Mouse (Mus musculus) hindbrain, embryonic 15.5 days (tissue): Measurements from ENCODE around the gene Usp9x. TPM values are rescaled to one million over a fixed set of nuclear protein-coding genes. Genes with fewer than 3 reads are reported as not detected.

Experiments
- ATAC-seq: fragments of 200-750 bp; cut with Nextera tagmentation; 2 replicates; pipeline ENCODE4 v1.8.0; 2017; ENCODE audit warnings: low read depth, moderate number of reproducible peaks, moderate TSS enrichment; ENCODE audit not compliant: low FRiP score
- H3K27ac ChIP-seq: fragments of 300-500 bp; sonication (generic); replicated peaks from 2 replicates; pipeline ENCODE4 v1.5.1; 2015; ENCODE audit warnings: mild to moderate bottlenecking, inconsistent platforms
- H3K27me3 ChIP-seq: fragments of 300-500 bp; sonication (generic); 2 replicates; pipeline ENCODE4 v1.6.1; 2015; ENCODE audit warnings: control low read depth, inconsistent platforms
- H3K36me3 ChIP-seq: fragments of 300-500 bp; sonication (generic); 2 replicates; pipeline ENCODE4 v1.6.1; 2015; ENCODE audit warnings: control low read depth, inconsistent platforms
- H3K4me1 ChIP-seq: fragments of 300-500 bp; sonication (generic); replicated peaks from 2 replicates; pipeline ENCODE4 v1.6.1; 2015; ENCODE audit warnings: control low read depth, inconsistent platforms
- H3K4me2 ChIP-seq: fragments of 300-500 bp; sonication (generic); 2 replicates; pipeline ENCODE4 v1.6.1; 2015; ENCODE audit warnings: moderate library complexity, mild to moderate bottlenecking, inconsistent platforms
- H3K4me3 ChIP-seq: fragments of 300-500 bp; sonication (generic); 2 replicates; pipeline ENCODE4 v1.5.1; 2015; ENCODE audit warnings: mild to moderate bottlenecking, inconsistent platforms
- H3K9ac ChIP-seq: fragments of 300-500 bp; sonication (generic); 2 replicates; pipeline ENCODE4 v1.6.1; 2015; ENCODE audit warnings: inconsistent platforms
- H3K9me3 ChIP-seq: fragments of 300-500 bp; sonication (generic); 2 replicates; pipeline ENCODE4 v1.6.1; 2016; ENCODE audit warnings: control low read depth, inconsistent platforms
- WGBS: fragments of 180-500 bp; shearing (Covaris S2); methylation state at CpG from one replicate; pipeline ENCODE4 v1.1.7; 2015; 5-methylcytosine and 5-hydroxymethylcytosine counted together
- polyA plus RNA-seq: library from polyadenylated mRNA; unstranded; fragments of >200 nt; fragmentation: Nextera tagmentation; extraction: Ambion mirVana; gene quantifications from 2 replicates; pipeline ENCODE4 v1.2.1, GENCODE M21; 2015

Gene Usp9x
- polyA plus RNA-seq, 1 experiment from 2014 or later: 31.1 TPM

DNA sequence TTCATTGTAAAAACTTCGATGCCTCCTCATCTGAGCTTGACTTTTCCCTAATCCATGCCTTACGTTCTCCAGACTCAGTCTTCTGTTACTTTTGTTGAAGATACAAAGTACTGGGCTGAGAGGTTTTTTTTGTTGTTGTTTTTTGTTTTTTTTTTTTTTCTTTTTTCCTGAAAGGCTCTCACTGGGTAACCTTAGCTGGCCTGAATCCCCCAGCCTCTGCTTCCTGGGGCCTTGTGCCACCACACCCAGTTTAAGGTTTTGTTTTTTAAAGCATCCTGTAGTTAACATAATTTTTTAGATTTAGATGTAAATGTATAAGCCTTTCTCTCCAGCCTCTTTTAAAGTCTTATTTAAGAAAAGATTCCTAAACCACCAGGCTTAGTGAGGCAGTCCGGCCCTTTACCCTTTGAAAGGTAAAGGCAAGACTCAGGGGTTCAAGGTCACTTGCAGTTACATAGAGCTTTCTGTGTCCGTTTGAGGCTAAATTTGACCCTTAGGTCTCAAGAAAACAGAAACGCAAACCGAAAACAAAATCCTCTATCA lies 24.3 kb upstream of the Usp9x start:
- Histone ChIP-seq H3K4me1 (no peaks in the 10 kb centered on the region), H3K4me3 (no peak overlapping the region), H3K36me3 (no peaks in the 10 kb centered on the region), H3K9me3 (no peaks in the 10 kb centered on the region), H3K9ac (no peak overlapping the region), H3K4me2 (peak overlapping the region; percentile 49; the same call in 1 of the 2 replicates), H3K27ac (0 out of 2 replicates have a peak overlapping the region, but pooled peaks have one; percentile 25), H3K27me3 (no peaks in the 10 kb centered on the region)
- 43% methylated on average over 6 of the region's 6 CpGs for WGBS
- ATAC-seq: no peak

DNA sequence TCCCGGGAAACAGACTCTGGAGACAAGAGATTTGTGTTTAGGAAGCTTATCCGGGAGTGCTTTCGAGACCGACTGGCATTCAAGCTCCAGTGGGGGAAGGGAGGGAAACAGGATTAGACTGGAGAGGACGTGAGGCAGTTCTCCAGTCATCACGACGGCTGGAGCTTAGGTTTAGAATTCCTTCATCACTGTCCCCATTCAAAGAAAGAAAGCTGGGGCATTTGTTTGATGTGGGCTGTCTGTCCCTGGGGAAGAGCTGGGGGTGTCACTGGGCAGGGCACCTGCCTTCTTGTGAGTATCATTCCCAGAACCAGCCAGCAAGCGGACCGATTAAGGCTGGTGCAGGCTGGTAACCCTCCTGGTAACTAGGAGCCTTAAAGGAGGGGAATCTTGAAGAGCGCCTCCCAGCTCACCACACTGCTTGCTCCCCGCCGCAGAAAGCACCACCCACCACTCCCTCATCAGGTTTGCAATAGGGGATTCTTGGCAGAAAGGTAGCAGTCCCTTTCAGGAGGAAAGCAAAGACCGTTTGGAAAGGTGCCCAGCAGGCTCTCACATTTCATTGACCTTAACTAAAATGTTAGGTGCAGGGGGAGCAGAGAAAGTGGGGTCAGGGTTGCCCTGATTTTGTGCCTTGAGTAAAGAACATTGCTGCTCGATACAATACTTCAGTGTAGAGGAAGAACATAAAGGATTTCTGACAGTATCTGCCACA lies 23.5 kb upstream of the Usp9x start:
- H3K27me3 ChIP-seq: no peaks in the 10 kb centered on the region
- H3K9me3 ChIP-seq: no peaks in the 10 kb centered on the region
- ATAC-seq: peak; percentile 76
- peak overlapping the region; percentile 62 for H3K27ac ChIP-seq
- no peaks in the 10 kb centered on the region for H3K4me1 ChIP-seq
- no peak overlapping the region for H3K9ac ChIP-seq
- no peaks in the 10 kb centered on the region for H3K36me3 ChIP-seq
- H3K4me2 ChIP-seq: peak overlapping the region; percentile 49
- WGBS: 25% methylated on average over 14 of the region's 14 CpGs
- no peak overlapping the region for H3K4me3 ChIP-seq

DNA sequence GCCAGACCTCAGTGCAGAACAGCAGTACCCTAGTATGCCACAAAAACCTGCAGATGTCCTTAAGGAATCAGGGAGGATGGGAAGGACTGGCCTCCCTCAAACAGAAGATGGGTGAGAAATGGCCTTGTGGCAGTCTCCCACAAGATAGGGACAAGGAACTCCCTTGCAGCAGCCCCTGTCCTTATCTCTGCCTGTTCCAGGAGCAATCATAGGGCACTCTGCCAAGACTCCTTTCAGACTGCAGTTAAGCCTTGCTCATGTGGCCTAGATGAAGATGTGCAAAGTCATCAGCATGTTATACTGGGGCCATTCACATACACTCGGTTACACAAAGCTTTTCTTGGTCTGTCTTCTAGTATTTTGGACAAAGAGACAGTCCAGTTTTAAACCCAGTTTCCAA lies 16.7 kb upstream of the Usp9x start:
- Histone ChIP-seq H3K9me3 (no peaks in the 10 kb centered on the region), H3K4me2 (no peak overlapping the region), H3K27me3 (no peaks in the 10 kb centered on the region), H3K36me3 (no peaks in the 10 kb centered on the region), H3K27ac (no peak overlapping the region), H3K9ac (no peak overlapping the region), H3K4me1 (no peaks in the 10 kb centered on the region), H3K4me3 (no peak overlapping the region)
- ATAC-seq: no peak
- 89% methylated on average over 1 of the region's 1 CpGs for WGBS

DNA sequence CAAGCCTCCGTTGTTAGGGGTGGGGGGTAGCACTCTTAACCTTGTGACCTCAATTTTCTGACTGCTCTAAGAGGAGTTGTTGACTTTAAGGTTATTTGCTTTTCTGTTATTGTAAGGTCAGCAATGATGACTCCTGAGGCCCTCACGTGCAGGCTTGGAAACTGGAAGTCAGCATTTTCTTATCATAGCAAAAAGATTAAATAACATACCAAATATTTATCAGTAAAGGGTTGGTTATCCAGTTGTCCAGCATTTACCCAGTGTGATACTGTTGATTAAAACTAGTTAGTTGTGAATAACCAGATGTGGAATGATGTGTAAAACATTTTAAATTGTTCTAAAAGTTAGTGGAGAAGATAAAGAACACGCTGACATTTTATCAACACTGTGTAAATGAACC lies 9.3 kb upstream of the Usp9x start:
- Histone ChIP-seq H3K36me3 (no peaks in the 10 kb centered on the region), H3K27me3 (no peaks in the 10 kb centered on the region), H3K9me3 (no peaks in the 10 kb centered on the region), H3K27ac (no peak overlapping the region), H3K4me3 (no peak overlapping the region), H3K4me1 (no peaks in the 10 kb centered on the region), H3K9ac (no peak overlapping the region), H3K4me2 (no peak overlapping the region)
- WGBS: 70% methylated on average over 3 of the region's 3 CpGs
- ATAC-seq: no peak

DNA sequence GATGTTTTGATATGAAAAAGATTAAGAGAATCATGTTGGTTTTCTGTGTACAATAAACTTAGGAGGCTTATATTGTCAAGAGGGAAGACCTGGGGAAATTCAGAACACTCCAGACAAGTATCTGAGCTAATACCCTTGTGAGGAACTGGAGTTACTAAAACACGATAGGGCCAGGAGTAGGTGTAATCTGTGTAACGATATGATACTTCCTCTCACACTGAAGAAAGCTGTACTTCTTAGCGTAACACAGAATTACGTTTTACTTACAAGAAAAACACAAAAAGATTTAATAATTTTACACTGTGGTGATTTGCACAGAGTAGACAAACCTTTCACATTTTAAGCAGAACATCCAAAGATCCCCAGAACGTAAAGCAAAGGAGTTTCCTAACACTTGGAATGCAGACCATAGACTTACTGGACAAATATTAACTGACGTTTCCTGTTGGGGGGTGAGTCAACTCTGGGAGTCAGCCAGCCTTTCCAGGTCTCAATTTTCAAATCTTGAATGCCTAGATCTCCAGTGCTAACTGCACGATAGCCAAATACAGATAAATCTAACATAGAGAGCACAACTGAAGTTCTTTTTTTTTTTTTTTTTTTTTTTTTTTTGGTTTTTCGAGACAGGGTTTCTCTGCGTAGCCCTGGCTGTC lies 6.9 kb upstream of the Usp9x start:
- no peak overlapping the region for H3K4me2 ChIP-seq
- no peaks in the 10 kb centered on the region for H3K9me3 ChIP-seq
- H3K4me1 ChIP-seq: no peaks in the 10 kb centered on the region
- H3K4me3 ChIP-seq: no peak overlapping the region
- no peak overlapping the region for H3K27ac ChIP-seq
- H3K27me3 ChIP-seq: no peaks in the 10 kb centered on the region
- no peak for ATAC-seq
- WGBS: 88% methylated on average over 7 of the region's 9 CpGs
- no peaks in the 10 kb centered on the region for H3K36me3 ChIP-seq
- H3K9ac ChIP-seq: no peak overlapping the region

DNA sequence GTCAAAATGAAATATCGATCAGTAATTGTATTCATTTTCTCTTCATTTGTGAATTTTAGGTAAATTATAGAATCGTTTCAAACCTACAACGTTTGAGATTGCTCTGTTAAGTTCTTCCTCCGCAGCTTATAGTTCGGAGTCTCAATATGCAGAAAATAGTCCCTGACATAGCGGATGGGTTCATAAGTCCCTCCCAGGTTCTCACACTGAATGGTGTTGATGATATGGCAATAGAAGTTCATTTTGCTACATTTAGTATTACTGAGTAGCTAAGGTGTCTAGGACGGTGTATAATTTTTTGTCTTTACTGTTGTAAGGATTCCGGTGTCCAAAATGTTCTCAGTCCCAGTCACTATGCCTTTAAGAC lies 1.1 kb upstream of the Usp9x start:
- Histone ChIP-seq H3K4me3 (peak overlapping the region; percentile 70), H3K27me3 (no peaks in the 10 kb centered on the region), H3K27ac (peak overlapping the region; percentile 94), H3K9ac (peak overlapping the region; percentile 47), H3K36me3 (no peaks in the 10 kb centered on the region), H3K4me2 (peak overlapping the region; percentile 51), H3K9me3 (no peaks in the 10 kb centered on the region), H3K4me1 (peaks cover 3% of the 10 kb centered on the region; the same call in 1 of the 2 replicates)
- 29% methylated on average over 8 of the region's 8 CpGs for WGBS
- ATAC-seq: no peak

DNA sequence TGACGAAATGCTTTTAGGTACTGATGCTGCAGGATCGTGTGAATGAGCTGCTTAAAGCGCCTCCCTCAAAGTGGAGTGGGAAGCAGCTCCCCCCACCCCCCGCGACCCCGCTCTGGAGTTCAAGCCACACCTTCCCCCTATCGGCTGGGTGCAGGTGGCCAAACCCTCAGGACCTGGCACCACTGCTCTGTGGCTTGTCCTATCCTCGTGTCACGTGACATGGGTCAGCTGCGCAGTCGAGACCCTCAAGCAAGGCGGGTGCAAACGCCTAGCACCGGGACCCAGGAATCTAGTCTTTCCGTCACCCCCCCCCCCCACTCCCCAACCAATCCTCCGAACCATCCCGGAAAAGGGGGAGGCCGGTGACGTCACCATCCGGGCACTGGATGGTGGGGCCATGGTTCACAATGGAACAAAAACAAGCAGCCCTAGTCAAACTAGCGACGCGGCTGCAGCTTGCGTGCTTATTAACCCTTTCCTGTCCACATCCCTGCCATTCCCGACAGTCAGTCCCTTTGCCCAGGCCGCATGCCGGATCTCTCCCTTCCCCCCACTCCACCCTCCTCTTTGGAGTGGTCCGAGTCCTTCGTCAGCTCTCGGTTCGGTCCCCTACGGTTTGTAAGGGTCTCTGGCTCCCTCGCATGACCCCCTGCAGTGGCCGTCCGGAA lies 591 bp upstream of the Usp9x start:
- Histone ChIP-seq H3K4me2 (peak overlapping the region; percentile 51), H3K27me3 (no peaks in the 10 kb centered on the region), H3K9ac (peak overlapping the region; percentile 47), H3K9me3 (no peaks in the 10 kb centered on the region), H3K36me3 (no peaks in the 10 kb centered on the region), H3K4me3 (peak overlapping the region; percentile 70), H3K27ac (peak overlapping the region; percentile 94), H3K4me1 (peaks cover 3% of the 10 kb centered on the region; the same call in 1 of the 2 replicates)
- ATAC-seq: peak; percentile 94
- 23% methylated on average over 33 of the region's 35 CpGs for WGBS

DNA sequence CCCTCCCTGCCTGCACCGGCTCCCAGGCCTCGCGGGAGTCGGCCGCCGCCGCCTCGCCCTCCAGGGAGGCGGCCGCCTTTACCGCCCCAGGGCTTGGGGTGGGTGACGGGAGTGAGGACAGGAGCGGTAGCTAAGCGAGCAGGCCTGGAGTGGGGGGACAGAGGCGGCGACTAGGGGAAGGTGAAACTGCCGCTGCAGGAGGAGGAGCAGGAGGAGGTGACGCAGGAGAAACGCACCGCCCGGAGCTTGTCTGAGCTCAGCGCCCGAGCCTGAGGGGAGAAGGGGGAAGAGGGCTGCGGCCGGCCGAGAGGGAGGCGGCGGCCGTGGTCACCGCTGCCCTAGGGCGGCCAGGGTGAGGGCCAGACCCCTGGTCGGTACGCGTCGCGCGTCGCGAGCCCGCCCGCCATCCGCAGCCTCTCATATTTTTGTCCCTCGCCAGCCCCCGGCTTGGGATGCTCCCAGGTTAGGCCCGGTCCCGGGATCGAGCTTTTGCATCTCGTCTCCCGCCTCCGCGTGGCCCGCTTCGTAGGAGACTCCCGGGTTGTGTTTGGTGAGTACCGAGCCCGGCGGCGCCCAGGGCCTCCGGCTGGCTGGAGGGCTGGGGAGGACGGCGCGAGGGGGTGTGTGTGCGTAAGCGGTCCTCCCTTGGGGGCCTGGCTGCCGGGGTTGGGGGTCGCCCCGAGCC lies 620 bp downstream of the Usp9x start:
- no peaks in the 10 kb centered on the region for H3K27me3 ChIP-seq
- H3K4me2 ChIP-seq: peak overlapping the region; percentile 54
- peaks cover 3% of the 10 kb centered on the region; the same call in 1 of the 2 replicates for H3K4me1 ChIP-seq
- peak overlapping the region; percentile 94 for H3K27ac ChIP-seq
- peak overlapping the region; percentile 86 for H3K9ac ChIP-seq
- WGBS: 20% methylated on average over 51 of the region's 67 CpGs
- H3K36me3 ChIP-seq: no peaks in the 10 kb centered on the region
- no peaks in the 10 kb centered on the region for H3K9me3 ChIP-seq
- peak overlapping the region; percentile 70 for H3K4me3 ChIP-seq
- peak; percentile 16 for ATAC-seq

DNA sequence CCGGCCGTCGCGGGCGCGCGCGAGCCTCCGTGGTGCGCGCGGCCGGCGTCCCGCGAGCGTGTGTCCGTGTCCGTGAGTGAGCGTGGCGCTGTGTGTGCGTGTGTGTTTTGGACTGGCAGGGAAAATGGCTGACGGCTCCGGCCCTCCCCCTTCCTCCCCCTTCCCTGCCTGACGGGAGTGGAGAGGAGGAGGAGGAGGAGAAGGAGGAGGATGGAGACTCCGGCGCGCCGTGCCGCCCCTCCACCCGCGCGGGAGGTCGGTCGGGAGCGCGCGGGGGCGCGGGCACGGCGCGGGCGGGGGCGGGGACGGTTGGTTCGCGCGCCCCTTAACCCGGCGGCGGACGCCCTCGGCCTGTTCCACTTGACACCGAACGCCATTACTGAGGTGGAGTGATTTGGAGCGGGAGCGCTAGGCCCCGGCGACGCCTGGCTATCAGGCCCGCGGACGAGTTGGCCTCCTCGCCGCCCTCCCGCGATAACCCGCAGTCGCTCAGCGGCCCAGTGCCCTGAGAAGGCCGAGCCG lies 1.2 kb downstream of the Usp9x start:
- peak overlapping the region; percentile 70 for H3K4me3 ChIP-seq
- peak overlapping the region; percentile 86 for H3K9ac ChIP-seq
- WGBS: 27% methylated on average over 59 of the region's 73 CpGs
- H3K36me3 ChIP-seq: no peaks in the 10 kb centered on the region
- H3K9me3 ChIP-seq: no peaks in the 10 kb centered on the region
- peak overlapping the region; percentile 94 for H3K27ac ChIP-seq
- no peaks in the 10 kb centered on the region for H3K27me3 ChIP-seq
- peaks cover 3% of the 10 kb centered on the region; the same call in 1 of the 2 replicates for H3K4me1 ChIP-seq
- H3K4me2 ChIP-seq: peak overlapping the region; percentile 54
- peak; percentile 46 for ATAC-seq

DNA sequence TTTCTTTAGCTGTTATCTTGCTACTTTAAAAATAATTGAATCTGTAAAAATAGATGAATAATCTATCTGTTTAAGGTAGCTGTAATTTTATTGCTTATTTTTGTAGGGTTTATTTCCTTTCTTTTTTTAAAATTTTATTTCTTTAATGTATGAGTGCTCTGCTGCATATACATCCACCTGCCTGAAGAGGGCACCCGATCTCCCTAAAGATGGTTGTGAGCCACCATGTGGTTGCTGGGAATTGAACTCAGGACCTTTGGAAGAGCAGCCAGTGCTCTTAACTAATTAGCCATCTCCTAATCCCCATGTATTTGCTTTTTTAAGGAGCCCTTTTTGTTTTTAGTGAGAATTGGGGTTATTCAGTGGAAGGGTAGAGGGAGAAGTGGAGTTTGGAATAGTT lies 14.3 kb downstream of the Usp9x start:
- H3K4me3 ChIP-seq: no peak overlapping the region
- no peaks in the 10 kb centered on the region for H3K36me3 ChIP-seq
- H3K27me3 ChIP-seq: no peaks in the 10 kb centered on the region
- 70% methylated on average over 1 of the region's 1 CpGs for WGBS
- H3K4me2 ChIP-seq: no peak overlapping the region
- no peak overlapping the region for H3K9ac ChIP-seq
- no peak for ATAC-seq
- H3K9me3 ChIP-seq: no peaks in the 10 kb centered on the region
- H3K27ac ChIP-seq: no peak overlapping the region
- H3K4me1 ChIP-seq: no peaks in the 10 kb centered on the region

DNA sequence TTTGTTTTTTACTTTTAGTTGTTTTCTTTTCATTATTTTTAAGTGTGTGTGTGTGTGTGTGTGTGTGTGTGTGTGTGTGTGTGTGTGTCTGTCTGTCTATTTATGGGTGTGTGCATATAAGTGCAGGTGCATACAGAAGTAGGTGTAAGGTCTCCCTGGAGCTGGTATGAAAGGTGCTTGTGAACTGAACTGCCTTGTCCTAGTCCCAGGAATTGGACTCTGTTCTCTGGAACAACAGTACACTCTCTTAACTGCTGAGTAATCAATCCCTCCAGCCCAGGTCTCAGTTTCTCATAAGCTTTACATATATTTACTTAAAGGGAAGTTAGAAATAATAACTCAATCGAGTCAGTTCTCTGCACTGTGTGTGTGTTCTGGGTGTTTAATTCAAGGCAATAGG lies 25.7 kb downstream of the Usp9x start:
- Histone ChIP-seq H3K9me3 (no peaks in the 10 kb centered on the region), H3K36me3 (0 out of 2 replicates have a peak, but pooled peaks cover 3% of the 10 kb centered on the region), H3K4me1 (no peaks in the 10 kb centered on the region), H3K27me3 (no peaks in the 10 kb centered on the region), H3K4me3 (no peak overlapping the region), H3K4me2 (no peak overlapping the region), H3K9ac (no peak overlapping the region), H3K27ac (no peak overlapping the region)
- ATAC-seq: no peak
- 79% methylated on average over 1 of the region's 1 CpGs for WGBS
